Mouse (Mus musculus): ENCODE data around the gene Dlg2.

DNA sequence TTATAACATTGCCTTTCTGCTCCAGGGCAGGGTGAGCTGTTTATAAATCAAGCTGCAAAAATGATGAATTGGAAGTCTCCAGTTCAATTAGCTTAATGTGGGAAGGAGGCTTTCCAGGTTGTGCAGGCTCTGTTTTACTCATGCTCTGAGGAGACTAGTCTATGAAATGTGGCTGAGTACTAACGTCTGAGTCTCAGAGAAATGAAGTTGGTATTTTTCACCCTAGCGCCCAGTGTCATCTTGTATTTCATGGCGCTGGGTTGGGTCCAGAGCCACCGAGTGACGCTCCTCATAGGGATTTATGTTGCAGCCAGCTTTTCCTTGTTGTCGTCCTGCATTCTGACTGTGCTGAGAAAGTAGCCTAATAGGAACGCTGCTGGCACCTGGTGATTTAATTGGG is 986.8 kb downstream of the Dlg2 start:
- no peak for TF ChIP-seq CTCF (IDR thresholded peaks at IDR 0.05; ENCODE audit: borderline replicate concordance, extremely low read depth, insufficient read depth, insufficient read length)
- no peak for TF ChIP-seq POLR2A (IDR thresholded peaks at IDR 0.05; ENCODE audit: borderline replicate concordance, extremely low read depth, insufficient read depth, insufficient read length, poor library complexity, severe bottlenecking)

Data from brain, embryonic 14.5 days (tissue).